Mouse (Mus musculus): ENCODE measurements at regions not wholly inside any gene's neighbourhood (a gene's known extent, or its start where the extent isn't known, plus 50 kb on each side); places are given as distances from the start of the nearest gene placed in this dataset.
A peak's percentile ranks its signal among the peaks of the same experiment; 100 is the strongest.
"Not testable (repeated sequence)": the region's sequence is repeated elsewhere in the genome, so short reads cannot be mapped to it uniquely, and the experiment has no call there.

- 70% methylated on average over 6 of the region's 6 CpGs for WGBS
- DNase-seq (ENCODE audit: low spot score), result no peak
- no peaks in the 10 kb centered on the region for H3K4me1 ChIP-seq
- no peak overlapping the region for H3K27ac ChIP-seq
- no peak overlapping the region for H3K4me3 ChIP-seq
- H3K27me3 ChIP-seq (ENCODE audit: insufficient read depth, poor library complexity, severe bottlenecking), result no peaks in the 10 kb centered on the region
- H3K9me3 ChIP-seq, result no peaks in the 10 kb centered on the region
- no peaks in the 10 kb centered on the region for H3K36me3 ChIP-seq
These were observed 99.4 kb upstream of the Frmd4a start for GRCm38 (mm10) chr2:3918156-3918555.

GRCm38 (mm10) chr2:3919893-3920292 lies 97.6 kb upstream of the Frmd4a start:
- no peak for DNase-seq (ENCODE audit: low spot score)
- 71% methylated on average over 3 of the region's 3 CpGs for WGBS
- Histone ChIP-seq H3K27me3 (ENCODE audit: insufficient read depth, poor library complexity, severe bottlenecking) (no peaks in the 10 kb centered on the region), H3K9me3 (no peaks in the 10 kb centered on the region), H3K36me3 (no peaks in the 10 kb centered on the region), H3K4me3 (no peak overlapping the region), H3K27ac (no peak overlapping the region), H3K4me1 (no peaks in the 10 kb centered on the region)

- not testable (repeated sequence) for H3K27me3 ChIP-seq (ENCODE audit: insufficient read depth, poor library complexity, severe bottlenecking); H3K9me3 ChIP-seq; H3K27ac ChIP-seq; DNase-seq (ENCODE audit: low spot score); H3K4me1 ChIP-seq; H3K4me3 ChIP-seq; H3K36me3 ChIP-seq
- WGBS, result 86% methylated on average over 2 of the region's 2 CpGs
These were observed 96.4 kb upstream of the Frmd4a start for GRCm38 (mm10) chr2:3921084-3921483.

- Histone ChIP-seq H3K36me3 (no peaks in the 10 kb centered on the region), H3K27me3 (ENCODE audit: insufficient read depth, poor library complexity, severe bottlenecking) (no peaks in the 10 kb centered on the region), H3K9me3 (no peaks in the 10 kb centered on the region), H3K27ac (no peak overlapping the region), H3K4me3 (no peak overlapping the region), H3K4me1 (no peaks in the 10 kb centered on the region)
- 83% methylated on average over 4 of the region's 4 CpGs for WGBS
- DNase-seq (ENCODE audit: low spot score), result no peak
These were observed 94.8 kb upstream of the Frmd4a start for GRCm38 (mm10) chr2:3922739-3923138.

GRCm38 (mm10) chr2:3924696-3925095 lies 92.8 kb upstream of the Frmd4a start:
- H3K27ac ChIP-seq, result no peak overlapping the region
- H3K9me3 ChIP-seq, result no peaks in the 10 kb centered on the region
- H3K4me3 ChIP-seq, result no peak overlapping the region
- H3K36me3 ChIP-seq, result no peaks in the 10 kb centered on the region
- H3K4me1 ChIP-seq, result no peaks in the 10 kb centered on the region
- whole genome bisulfite sequencing, result 80% methylated on average over 6 of the region's 6 CpGs
- no peaks in the 10 kb centered on the region for H3K27me3 ChIP-seq (ENCODE audit: insufficient read depth, poor library complexity, severe bottlenecking)
- DNase-seq (ENCODE audit: low spot score), result no peak

- H3K4me3 ChIP-seq, result no peak overlapping the region
- no peaks in the 10 kb centered on the region for H3K36me3 ChIP-seq
- DNase-seq (ENCODE audit: low spot score), result no peak
- no peak overlapping the region for H3K27ac ChIP-seq
- 90% methylated on average over 3 of the region's 3 CpGs for WGBS
- no peaks in the 10 kb centered on the region for H3K9me3 ChIP-seq
- H3K4me1 ChIP-seq, result no peaks in the 10 kb centered on the region
- H3K27me3 ChIP-seq (ENCODE audit: insufficient read depth, poor library complexity, severe bottlenecking), result no peaks in the 10 kb centered on the region
These were observed 92.3 kb upstream of the Frmd4a start for GRCm38 (mm10) chr2:3925199-3925598.

DNA sequence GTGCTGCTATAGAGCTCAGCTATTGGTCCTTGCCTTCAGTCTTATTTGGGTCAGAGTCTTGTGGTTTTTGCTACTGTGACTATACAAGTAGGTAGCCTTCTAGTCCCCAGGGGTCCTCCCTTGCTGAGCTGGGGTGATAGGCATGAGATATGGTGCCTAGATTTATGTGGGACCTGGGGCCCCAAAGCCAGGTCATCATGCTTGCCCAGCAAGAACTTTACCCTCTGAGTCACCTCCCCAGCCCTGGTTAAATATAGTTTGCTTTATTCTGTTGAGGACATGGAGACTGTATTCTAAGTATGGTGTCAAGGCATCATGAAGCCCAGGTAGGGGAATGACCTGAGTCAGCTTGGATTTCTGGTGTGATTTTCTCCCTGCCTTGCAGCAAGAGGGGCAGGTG lies 91.4 kb upstream of the Frmd4a start:
- no peaks in the 10 kb centered on the region for H3K27me3 ChIP-seq (ENCODE audit: insufficient read depth, poor library complexity, severe bottlenecking)
- DNase-seq (ENCODE audit: low spot score), result no peak
- H3K27ac ChIP-seq, result no peak overlapping the region
- no peaks in the 10 kb centered on the region for H3K4me1 ChIP-seq
- no peaks in the 10 kb centered on the region for H3K36me3 ChIP-seq
- no peak overlapping the region for H3K4me3 ChIP-seq
- H3K9me3 ChIP-seq, result no peaks in the 10 kb centered on the region

DNA sequence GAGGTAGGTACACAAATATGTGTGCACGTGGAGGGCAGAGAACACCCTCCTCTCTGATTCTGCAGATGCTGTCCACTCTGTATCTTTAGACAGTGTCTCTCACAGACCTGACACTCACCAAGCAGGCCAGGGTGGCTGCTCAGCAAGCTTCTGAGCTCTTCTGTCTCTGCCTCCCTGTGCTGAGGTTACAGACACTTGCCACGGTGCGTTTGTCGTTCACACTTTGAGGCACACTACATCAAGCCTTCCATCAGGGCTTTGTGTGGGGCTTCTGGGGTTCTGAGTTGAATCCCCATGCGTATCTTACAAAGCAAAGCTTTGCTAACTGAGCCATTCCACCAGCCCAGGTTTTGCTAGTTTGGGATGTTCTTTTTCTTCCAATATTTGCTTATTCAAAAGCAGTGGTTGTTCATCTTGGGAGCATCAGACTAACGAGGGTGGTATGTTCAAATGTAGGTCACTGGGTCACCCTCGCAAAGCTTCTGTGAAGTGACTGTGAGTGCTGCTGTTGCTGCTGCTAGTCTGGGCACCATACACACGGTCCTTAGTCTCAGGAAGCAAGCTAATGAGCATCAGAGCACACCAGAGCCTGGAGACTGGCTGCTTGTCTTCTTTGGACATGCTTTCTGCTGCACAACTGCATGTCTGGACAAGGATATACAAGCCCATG lies 90.2 kb upstream of the Frmd4a start:
- DNase-seq (ENCODE audit: low spot score), result no peak
- Histone ChIP-seq H3K4me3 (no peak overlapping the region), H3K36me3 (no peaks in the 10 kb centered on the region), H3K4me1 (no peaks in the 10 kb centered on the region), H3K27me3 (ENCODE audit: insufficient read depth, poor library complexity, severe bottlenecking) (no peaks in the 10 kb centered on the region), H3K9me3 (no peaks in the 10 kb centered on the region), H3K27ac (no peak overlapping the region)
- WGBS, result 67% methylated on average over 8 of the region's 8 CpGs

GRCm38 (mm10) chr2:3927853-3928252 lies 89.7 kb upstream of the Frmd4a start:
- no peak for DNase-seq (ENCODE audit: low spot score)
- H3K4me3 ChIP-seq, result no peak overlapping the region
- no peaks in the 10 kb centered on the region for H3K36me3 ChIP-seq
- H3K4me1 ChIP-seq, result no peaks in the 10 kb centered on the region
- 93% methylated on average over 4 of the region's 4 CpGs for WGBS
- H3K9me3 ChIP-seq, result no peaks in the 10 kb centered on the region
- no peak overlapping the region for H3K27ac ChIP-seq
- H3K27me3 ChIP-seq (ENCODE audit: insufficient read depth, poor library complexity, severe bottlenecking), result no peaks in the 10 kb centered on the region

GRCm38 (mm10) chr2:3930650-3931049 lies 86.9 kb upstream of the Frmd4a start:
- no peaks in the 10 kb centered on the region for H3K4me1 ChIP-seq
- DNase-seq (ENCODE audit: low spot score), result no peak
- no peak overlapping the region for H3K27ac ChIP-seq
- no peaks in the 10 kb centered on the region for H3K36me3 ChIP-seq
- 78% methylated on average over 5 of the region's 5 CpGs for WGBS
- H3K27me3 ChIP-seq (ENCODE audit: insufficient read depth, poor library complexity, severe bottlenecking), result no peaks in the 10 kb centered on the region
- no peaks in the 10 kb centered on the region for H3K9me3 ChIP-seq
- no peak overlapping the region for H3K4me3 ChIP-seq

DNA sequence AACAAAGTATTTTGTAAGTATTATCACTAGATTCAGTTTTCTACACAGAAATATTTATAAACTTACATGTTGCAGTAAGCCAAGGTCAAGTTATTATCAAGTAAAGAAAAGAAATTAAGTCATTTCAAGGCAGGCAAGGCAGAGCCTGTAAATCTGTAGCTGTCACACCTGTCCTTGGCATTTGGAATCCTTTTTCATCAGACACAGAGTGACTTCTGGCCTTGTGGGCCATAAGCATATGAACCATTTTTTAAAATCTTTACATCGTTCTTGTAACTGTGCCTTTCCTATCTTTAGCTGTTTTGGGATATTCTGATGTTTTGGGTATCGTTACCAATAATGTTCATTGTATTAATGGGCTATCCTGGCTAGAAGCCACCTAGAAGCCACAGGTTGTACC lies 76.7 kb upstream of the Frmd4a start:
- 81% methylated on average over 2 of the region's 2 CpGs for WGBS
- no peak overlapping the region for H3K4me3 ChIP-seq
- H3K4me1 ChIP-seq, result no peaks in the 10 kb centered on the region
- H3K36me3 ChIP-seq, result no peaks in the 10 kb centered on the region
- H3K9me3 ChIP-seq, result no peaks in the 10 kb centered on the region
- H3K27ac ChIP-seq, result no peak overlapping the region
- no peak for DNase-seq (ENCODE audit: low spot score)
- H3K27me3 ChIP-seq (ENCODE audit: insufficient read depth, poor library complexity, severe bottlenecking), result no peaks in the 10 kb centered on the region

- Histone ChIP-seq H3K4me3 (no peak overlapping the region), H3K27ac (no peak overlapping the region), H3K9me3 (no peaks in the 10 kb centered on the region), H3K36me3 (no peaks in the 10 kb centered on the region), H3K4me1 (no peaks in the 10 kb centered on the region), H3K27me3 (ENCODE audit: insufficient read depth, poor library complexity, severe bottlenecking) (no peaks in the 10 kb centered on the region)
- no peak for DNase-seq (ENCODE audit: low spot score)
- WGBS, result 83% methylated on average over 1 of the region's 1 CpGs
These were observed 76.0 kb upstream of the Frmd4a start for GRCm38 (mm10) chr2:3941496-3941895.

GRCm38 (mm10) chr2:3947432-3947831 lies 70.1 kb upstream of the Frmd4a start:
- no peak overlapping the region for H3K4me3 ChIP-seq
- no peaks in the 10 kb centered on the region for H3K36me3 ChIP-seq
- no peaks in the 10 kb centered on the region for H3K27me3 ChIP-seq (ENCODE audit: insufficient read depth, poor library complexity, severe bottlenecking)
- H3K9me3 ChIP-seq, result no peaks in the 10 kb centered on the region
- H3K27ac ChIP-seq, result no peak overlapping the region
- WGBS, result 75% methylated on average over 3 of the region's 3 CpGs
- DNase-seq (ENCODE audit: low spot score), result peak; percentile 58
- H3K4me1 ChIP-seq, result no peaks in the 10 kb centered on the region

DNA sequence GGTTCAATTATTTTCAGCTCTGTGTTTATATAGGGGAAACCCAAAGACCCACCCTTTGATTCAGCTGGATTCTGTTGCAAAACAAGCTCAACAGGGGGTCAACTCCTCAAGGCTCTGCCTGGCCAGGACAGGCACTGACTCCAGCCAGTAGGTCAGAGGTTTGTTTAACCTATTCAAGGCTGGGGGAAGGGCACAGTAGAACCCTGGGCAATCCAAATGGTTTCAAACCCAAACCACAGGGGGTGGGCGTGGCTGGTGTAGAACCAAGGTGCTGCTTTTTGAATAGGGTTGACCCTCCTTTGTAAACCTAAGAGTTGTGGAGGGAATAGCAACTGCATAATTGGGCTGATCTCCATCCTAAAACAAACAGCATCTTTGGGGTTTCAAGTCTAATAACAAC lies 69.2 kb upstream of the Frmd4a start:
- H3K36me3 ChIP-seq, result no peaks in the 10 kb centered on the region
- no peak overlapping the region for H3K4me3 ChIP-seq
- H3K27ac ChIP-seq, result no peak overlapping the region
- WGBS, result 51% methylated on average over 1 of the region's 1 CpGs
- DNase-seq (ENCODE audit: low spot score), result no peak
- H3K27me3 ChIP-seq (ENCODE audit: insufficient read depth, poor library complexity, severe bottlenecking), result no peaks in the 10 kb centered on the region
- H3K4me1 ChIP-seq, result no peaks in the 10 kb centered on the region
- H3K9me3 ChIP-seq, result no peaks in the 10 kb centered on the region

Data from heart, embryonic 10.5 days (tissue).